Mouse (Mus musculus) large intestine, adult 2 months (tissue): ENCODE measurements around the gene Sipa1l3. TPM values are rescaled to one million over a fixed set of nuclear protein-coding genes. Genes with fewer than 3 reads are reported as not detected.
A peak's percentile ranks its signal among the peaks of the same experiment; 100 is the strongest.

Experiments used
- DNase-seq: peaks from one replicate; pipeline ENCODE4 v3.0.0-alpha.2; 2012; ENCODE audit warnings: low read depth, low spot score
- WGBS: fragments of 180-500 bp; shearing (Covaris S2); methylation state at CpG from one replicate; pipeline ENCODE4 v1.1.7; 2018; 5-methylcytosine and 5-hydroxymethylcytosine counted together
- polyA plus RNA-seq: library from polyadenylated mRNA; depleted of rRNA; stranded (reverse); fragments of >200 nt; gene quantifications from 2 replicates; pipeline ENCODE4 v1.2.3, GENCODE M21; 2012; rRNA removed

Gene Sipa1l3
- polyA plus RNA-seq: 46.5 and 86.4 TPM in 2 replicates

DNA sequence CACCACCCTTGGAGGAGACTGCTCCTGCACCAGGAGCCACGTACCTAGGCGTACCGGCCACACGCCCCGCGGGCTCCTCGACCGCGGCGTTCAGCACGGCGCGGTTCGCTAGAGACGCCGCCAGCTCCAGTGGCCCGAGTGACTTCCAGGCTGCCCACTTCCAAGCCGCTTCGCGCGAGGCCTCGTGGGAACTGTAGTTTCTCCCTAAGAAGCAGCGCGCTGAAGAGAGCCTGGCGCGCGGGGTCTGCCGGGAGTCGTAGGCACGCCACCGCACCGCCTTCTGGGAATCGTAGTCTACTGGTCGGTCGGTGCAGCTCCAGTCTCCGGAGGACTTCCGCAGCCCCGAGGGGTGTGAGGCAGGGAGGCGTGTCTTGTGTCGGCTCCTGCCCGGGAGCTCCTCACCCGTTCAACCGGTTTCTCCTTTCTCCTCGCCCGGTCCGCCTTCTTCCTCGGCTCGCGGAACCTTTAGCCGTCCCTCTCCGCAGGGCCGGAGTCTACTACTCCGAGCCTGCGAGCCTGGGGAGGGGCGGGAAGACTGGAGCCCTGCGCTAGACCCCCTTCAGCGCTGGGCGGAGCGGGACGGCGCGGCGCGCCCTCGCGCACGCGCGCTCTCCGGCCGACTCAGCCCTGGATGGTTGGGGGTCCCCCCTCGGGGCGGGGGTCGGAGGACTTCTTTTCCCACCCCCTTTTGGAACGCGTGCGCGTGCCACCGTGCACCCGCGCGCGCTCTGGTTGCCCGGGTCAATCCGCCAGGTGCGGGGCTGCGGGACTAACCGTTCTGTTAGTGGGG lies at the start of gene Sipa1l3:
Gene Sipa1l3 (minus strand): TSS at position 221 of the 790 bp plus-strand sequence.
- DNase-seq: peak; percentile 96
- under 1% methylated on average over 88 of the region's 88 CpGs for WGBS

DNA sequence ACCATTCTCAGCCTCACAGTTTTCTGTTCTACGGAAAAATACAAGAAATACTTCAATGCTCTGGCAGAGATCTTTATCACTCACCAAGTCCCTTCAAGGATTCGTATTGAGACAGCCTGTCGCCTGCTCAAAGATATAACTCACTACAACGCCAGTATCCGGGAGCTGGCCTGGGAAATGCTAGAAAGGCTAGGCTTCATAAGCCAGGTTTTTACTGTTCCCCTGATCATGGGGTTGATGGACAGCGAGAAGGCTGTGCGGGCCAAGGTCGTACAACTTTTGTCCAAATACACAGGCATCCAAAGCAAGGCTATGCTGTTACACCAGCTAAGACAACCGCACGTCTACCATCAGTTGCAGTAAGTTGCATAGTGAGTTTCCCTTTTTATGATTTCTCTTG lies 44.6 kb upstream of the Sipa1l3 start:
- 84% methylated on average over 10 of the region's 10 CpGs for WGBS
- DNase-seq: no peak

DNA sequence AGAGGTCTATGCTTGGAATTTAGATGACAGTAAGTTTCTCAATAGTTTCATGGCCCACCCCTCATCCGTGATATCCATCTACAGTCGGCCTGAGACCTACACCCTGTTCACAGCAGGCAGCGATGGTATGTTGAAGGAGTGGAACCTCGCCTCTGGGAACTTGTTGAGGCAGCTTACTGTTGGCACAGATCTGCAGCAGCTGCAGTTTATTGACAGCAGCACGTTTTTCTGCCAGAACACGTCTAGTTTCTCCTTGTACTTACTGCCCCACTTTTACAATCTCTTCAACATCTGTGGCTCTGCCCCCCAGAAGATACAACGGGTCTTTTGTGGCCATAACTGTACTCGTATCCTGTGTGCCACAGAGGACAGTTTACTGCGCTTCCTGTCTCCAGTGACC lies 42.6 kb upstream of the Sipa1l3 start:
- WGBS: 55% methylated on average over 9 of the region's 9 CpGs
- no peak for DNase-seq

DNA sequence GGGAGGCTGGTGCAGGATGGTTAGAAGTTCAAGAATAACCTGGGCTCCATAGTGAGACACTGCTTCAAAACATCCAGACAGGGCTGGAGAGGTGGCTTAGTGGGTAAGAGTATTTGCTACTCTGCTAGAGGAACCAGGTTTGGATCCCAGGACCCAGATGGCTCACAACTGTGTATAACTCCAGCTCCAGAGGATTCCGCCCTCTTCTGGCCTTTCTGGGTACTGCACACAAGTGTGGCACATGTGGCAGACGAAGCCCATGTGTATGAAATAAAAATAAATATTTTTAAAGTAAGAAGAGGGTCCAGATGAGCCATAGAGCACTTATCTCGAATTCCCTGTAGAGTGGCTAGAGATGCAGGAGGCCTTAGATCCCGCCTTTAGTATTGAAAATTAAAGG lies 40.8 kb upstream of the Sipa1l3 start:
- WGBS: 68% methylated on average over 4 of the region's 4 CpGs
- no peak for DNase-seq

DNA sequence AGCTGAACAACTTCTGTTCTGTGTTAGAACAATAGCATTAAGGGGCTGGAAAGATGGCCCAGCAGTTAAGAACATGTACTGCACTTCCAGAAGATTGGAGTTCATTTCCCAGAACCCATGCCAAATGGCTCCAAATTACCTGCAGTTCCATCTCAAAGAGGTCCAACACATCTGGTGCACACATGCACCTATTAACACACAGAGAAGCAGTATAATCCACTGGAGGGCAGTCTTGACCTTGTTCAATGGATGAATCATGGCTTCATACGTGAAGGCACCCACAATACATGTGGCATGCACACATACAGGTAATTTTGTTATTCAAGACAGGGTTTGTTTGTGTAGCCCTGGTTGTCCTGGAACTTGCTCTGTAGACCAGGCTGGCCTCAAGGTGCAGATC lies 40.3 kb upstream of the Sipa1l3 start:
- no peak for DNase-seq
- 50% methylated on average over 1 of the region's 1 CpGs for WGBS

DNA sequence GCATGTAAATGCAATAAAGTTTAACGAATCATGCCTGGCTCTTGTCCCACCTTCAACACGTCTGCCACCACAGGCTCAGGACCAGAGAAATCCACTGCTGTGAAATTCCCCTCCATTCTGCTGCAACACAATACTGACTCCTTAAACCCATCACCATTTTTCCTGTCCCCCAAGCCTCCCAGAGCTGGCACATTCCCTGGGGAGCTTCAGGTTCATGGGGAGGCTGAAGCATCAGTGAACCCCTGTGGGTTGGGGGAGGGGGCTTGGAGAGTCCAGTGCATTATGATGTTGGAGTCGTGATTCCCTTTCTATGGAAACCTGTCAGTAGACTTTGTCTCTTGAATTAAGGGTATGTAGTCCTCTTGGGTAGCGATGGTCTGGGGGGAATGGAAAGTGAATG lies 37.8 kb upstream of the Sipa1l3 start:
- WGBS: 60% methylated on average over 4 of the region's 4 CpGs
- DNase-seq: no peak

DNA sequence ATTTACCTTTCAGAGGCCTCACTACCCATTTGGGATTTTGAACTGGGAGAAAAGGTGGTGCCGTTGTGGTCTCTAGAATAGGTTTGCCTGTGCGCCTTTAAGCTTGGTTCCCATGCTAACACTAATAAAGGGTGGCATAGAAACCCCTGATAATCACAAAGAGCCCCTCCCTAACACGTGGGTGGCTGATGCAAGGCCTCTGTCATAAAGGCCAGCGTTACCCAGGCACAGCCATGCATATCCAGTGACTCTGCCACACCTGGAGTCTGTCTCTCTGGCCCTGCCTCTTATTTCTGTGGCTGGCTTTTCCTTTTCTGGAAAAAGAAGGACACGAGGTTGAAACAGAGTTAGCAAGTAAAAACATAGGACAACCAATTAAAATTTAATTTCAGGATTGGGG lies 37.1 kb upstream of the Sipa1l3 start:
- WGBS: 51% methylated on average over 5 of the region's 5 CpGs

DNA sequence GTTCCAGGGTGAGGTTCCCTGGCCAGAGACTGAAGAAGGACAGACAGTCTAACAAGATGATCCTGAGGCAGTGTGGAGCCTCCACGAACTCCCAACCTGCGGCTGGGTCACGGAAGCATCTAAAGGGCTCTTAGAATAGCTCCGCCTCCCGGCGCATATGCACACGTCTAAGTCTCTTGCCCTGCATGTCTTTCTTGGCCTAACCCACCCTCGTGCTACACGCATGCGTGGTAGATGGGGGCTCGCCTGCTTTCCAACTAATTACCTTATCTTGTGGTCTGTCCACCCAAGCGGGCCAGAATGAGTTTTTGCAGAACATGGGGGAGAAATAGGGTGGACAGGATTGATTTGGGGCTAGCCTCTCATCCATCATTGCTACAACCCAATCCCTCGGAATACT lies 36.6 kb upstream of the Sipa1l3 start:
- DNase-seq: no peak
- 85% methylated on average over 13 of the region's 13 CpGs for WGBS

More for the DNA sequence above, 37.1 kb upstream of the Sipa1l3 start:
- no peak for DNase-seq

DNA sequence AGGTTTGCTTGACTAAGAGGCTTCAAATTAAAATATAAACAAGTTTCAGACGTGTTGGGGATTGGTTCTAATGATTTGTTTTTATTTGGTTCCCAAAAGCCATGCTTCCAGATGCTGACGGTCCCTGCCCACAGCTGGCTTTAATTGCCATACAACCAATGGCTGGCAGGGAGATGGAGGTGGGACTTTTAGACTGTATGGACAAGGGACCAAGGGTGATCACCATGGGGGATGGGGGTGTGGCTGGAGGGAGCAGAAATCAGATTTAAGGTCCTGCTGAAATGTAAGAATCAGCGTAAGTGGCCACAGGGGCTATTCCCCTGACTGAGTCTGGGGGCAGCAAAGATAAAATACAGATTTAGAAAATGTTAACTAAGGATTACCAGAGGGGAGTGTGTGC lies 32.2 kb upstream of the Sipa1l3 start:
- DNase-seq: no peak
- WGBS: 59% methylated on average over 3 of the region's 3 CpGs

DNA sequence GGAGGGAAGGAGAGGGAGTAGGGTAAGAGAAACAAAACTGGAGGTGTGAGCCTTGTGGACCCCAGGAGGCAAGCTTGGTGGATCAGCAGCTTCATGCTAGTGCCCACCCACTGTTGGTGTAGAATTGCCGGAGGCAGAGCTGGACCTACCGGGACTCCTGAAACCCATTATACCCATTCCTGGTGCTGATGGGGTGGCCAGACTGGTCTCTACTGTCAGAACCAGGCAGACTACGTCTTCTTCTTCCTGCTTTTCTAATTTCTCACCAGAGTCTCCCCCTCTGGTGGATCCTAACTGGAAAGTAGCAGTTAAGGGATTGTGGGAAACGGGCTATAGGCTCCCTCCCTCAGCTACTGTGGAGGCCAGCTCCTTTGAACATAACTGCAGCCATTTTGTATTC lies 23.2 kb upstream of the Sipa1l3 start:
- WGBS: 90% methylated on average over 4 of the region's 4 CpGs
- DNase-seq: no peak

DNA sequence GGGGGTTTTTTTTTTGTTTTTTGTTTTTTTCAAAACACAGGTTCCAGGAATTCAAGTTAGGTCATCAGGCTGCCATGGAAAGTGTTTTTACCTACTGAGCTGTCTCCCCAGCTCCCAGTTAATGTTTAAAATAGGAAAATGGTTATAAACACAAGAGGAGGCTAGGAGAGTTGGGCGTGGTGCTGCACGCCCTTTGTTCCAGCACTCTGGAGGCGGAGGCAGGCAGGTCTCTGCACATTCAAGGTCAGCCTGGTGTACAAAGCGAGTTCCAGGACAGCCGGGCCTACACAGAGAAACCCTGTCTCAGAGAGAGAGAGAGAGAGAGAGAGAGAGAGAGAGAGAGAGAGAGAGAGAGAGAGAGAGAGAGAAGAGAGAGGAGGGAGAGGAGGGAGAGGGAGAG lies 22.7 kb upstream of the Sipa1l3 start:
- WGBS: 30% methylated on average over 5 of the region's 5 CpGs
- no peak for DNase-seq

DNA sequence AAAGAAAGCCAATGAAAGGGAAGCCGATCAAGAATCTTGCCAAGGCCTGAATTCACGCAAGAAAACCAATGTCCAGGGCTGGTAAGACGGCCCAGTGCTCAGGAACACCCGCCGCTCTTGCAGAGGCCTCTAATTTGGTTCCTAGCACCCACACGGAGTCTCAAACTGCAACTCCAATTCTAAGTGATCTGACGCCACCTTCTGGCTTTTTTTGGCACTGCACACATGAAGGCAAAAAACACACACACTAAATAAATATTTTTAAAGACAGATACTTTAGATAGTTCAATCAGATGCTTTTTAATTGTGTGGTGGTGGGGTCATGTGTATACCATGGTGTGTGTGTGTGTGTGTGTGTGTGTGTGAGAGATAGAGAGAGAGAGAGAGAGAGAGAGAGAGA lies 22.2 kb upstream of the Sipa1l3 start:
- no peak for DNase-seq
- WGBS: 92% methylated on average over 7 of the region's 7 CpGs

DNA sequence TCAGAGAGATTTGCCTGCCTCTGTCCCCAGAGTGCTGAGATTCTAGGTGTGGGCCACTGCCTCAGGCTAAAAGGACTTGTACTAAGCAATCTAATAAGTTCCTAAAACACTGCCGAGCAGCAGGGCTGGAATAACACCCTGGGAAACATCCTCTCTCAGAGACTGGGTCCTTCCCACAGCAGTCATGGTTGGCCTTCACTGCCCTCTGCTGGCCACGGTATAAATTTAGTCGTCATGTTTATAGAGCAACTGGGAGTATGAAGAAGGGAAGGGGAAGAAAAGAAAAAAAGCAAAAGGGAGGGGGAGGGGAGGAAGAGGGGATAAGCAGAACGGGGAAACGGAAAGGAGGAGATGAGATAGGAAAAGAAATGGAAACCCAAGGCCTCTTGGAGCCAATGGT lies 5.3 kb upstream of the Sipa1l3 start:
- no peak for DNase-seq
- WGBS: 2% methylated on average over 5 of the region's 5 CpGs

DNA sequence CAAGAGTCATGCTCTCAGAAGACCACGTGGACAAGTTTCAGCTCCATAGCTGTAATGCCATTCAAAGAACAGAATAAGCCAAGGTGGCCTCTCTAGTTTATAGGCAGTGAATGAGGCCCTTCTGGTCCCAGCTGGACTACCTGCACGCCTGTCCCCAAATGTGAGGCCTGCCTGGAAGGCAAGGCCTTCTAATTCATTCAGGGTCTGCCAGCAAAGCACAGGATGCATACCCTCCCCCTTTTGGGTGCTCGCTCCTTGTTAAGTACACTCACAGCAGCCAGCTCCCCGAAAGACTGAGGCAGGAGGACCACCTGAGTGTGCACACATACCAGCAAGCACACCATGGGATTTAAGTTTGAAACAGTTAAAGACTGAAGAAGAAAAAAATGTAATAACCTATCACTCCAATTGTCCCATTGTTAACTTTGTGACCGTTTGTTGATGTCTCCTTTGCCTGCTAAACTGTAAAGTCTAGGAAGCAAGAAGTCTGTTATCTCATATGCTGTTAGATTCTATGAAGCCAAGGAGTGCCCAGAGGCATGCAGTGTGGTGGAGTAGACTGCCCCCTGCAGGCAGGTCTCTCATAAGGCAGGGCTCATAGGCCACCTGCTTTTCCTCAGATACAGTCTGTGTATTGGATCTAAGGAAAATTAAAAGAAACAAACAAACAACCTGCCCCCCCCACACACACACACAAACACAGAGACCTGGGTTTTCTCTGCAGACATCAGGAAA lies 3.6 kb upstream of the Sipa1l3 start:
- DNase-seq: no peak
- WGBS: 55% methylated on average over 5 of the region's 5 CpGs

DNA sequence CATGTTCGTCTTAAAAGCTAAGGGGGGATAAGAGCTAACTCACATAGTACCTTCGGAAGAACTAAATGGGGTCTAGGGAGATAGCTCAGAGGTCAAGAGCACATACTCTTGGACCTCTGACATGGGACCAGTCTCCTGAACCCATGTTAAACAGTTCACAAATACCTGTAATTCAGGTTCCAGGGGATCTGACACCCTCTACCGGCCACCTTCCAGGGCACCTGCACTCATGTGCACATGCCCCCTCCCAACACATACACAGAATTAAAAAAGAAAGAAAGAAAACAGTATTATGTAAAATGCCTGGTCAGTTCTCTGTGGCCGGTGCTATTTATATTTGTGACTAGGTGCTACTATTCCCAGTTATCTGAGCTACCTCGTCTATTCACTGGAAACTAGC lies 2.9 kb upstream of the Sipa1l3 start:
- DNase-seq: no peak
- WGBS: 59% methylated on average over 5 of the region's 5 CpGs

DNA sequence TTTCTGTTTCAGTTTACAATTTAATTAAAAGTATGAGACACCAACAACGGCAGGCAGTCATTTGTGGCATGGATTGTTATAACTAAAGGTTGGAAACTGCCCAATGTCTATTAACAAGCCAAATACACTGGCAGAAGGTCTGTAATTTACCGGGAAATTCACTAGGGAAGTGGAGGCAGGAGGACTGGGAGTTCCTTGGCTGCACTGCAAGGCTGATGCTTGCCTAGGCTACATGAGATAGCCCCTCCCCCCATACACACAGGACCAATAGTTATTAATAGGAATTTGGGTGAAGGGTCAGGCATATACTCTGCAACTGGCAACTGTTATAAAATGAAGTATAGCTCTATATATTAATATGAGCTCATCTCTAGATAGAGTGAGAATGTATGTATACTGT lies 2.4 kb upstream of the Sipa1l3 start:
- WGBS: 57% methylated on average over 2 of the region's 2 CpGs

DNA sequence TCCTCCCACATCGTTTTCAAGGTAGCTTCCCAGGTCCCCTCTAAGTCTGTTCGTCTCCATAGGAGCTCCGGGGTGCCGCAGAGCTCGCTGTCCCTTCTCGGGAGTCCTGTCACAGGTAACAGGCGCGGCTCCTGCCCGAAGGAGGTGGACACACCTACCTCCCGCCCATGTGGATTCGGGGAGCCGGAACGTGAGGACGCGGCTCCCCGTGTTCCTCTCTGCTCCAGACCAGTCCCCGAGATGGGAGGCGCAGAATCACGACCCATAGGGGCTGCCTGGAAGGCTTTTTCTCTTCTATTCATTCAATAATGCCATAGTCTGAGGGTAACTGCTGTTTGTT lies 740 bp upstream of the Sipa1l3 start:
- WGBS: under 1% methylated on average over 19 of the region's 19 CpGs

More for the DNA sequence above, 2.4 kb upstream of the Sipa1l3 start:
- no peak for DNase-seq

DNA sequence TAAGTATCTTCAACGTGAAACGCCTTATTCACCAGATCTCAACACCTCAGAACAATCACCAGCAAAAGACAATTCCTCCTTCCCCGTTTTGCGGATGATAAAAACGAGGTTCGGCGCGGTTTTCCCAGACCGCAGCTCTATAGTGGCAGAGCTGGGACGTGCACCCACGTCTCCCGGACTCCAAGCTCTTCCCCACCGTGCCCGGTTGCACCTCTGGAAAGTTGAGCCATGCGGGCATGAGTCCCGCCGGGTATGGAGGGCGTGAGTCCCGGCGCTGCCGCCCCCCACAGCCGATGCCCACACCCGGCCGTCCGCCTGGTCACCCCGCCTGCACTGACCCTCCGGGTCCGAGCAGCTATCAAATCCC lies 404 bp downstream of the Sipa1l3 start:
- under 1% methylated on average over 27 of the region's 28 CpGs for WGBS
- DNase-seq: no peak

More for the DNA sequence above, 740 bp upstream of the Sipa1l3 start:
- DNase-seq: no peak

DNA sequence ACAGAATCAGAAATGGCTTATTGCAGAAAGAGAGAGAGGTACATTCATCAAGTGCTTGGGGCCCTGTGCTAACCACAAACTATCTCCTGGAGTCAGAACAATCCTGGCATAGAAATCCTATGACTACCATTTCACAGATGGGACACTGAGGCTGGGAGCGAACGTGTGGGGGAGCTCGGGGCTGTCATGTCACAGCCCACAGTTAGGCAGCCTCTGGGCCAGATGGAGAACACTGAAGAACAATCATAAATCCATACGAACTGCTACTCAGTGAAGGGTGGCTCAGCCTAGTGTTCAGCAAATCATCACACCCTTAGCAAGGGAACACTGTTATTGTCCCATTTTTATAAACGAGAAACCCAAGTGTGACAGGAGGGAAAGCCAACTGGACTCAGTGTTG lies 1.3 kb downstream of the Sipa1l3 start:
- DNase-seq: no peak
- WGBS: 40% methylated on average over 5 of the region's 5 CpGs

DNA sequence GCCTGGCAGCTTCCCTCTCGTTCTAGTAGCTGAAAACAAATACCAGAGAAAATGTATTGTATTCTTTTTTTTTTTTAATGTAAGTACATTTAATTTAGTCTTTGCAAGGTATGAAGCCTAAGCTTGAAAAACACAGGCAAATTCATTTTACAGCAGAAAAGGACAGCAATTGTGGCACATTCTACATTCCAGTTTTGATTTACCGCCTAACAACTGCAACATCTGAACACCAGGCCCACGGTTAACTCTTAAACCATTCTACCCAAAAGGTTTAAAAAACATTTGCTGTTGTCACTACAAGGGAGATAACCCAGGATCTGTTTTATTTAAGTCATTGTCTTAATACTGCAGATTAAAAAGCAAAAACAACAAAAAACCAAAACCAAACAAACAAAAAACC lies 2.8 kb downstream of the Sipa1l3 start:
- 78% methylated on average over 3 of the region's 3 CpGs for WGBS
- no peak for DNase-seq

DNA sequence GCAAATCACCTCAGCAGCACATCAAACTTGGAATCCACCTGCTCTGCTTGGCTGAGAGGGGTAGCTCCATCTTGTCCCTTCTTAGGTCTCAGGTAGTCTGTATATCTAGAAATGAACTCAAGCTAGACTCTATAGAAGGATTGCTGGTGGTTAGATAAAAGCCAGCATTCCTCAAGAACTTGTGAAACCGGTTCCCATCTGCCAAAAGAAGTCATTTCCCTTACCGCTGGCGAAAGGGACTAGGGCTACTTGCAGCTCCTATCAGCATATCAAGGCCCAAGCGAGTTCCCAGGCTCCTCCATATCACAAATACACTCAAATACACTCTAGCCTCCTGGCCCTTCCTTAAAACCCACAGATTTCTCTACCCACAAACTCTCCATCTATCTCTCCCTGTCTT lies 5.7 kb downstream of the Sipa1l3 start:
- WGBS: 21% methylated on average over 4 of the region's 4 CpGs
- DNase-seq: no peak
